Mouse (Mus musculus) heart, embryonic 13.5 days (tissue): ENCODE data around the gene Trank1. TPM values are rescaled to one million over a fixed set of nuclear protein-coding genes. Genes with fewer than 3 reads are reported as not detected.
A peak's percentile ranks its signal among the peaks of the same experiment; 100 is the strongest.

Experiments used
- ATAC-seq: fragments of 200-750 bp; cut with Nextera tagmentation; 2 replicates; pipeline ENCODE4 v1.8.0; 2017; ENCODE audit warnings: moderate TSS enrichment; ENCODE audit not compliant: insufficient number of reproducible peaks, low FRiP score, low TSS enrichment; ENCODE audit errors: extremely low read depth
- H3K27ac ChIP-seq: fragments of 300-500 bp; sonication (generic); replicated peaks from 2 replicates; pipeline ENCODE4 v1.5.1; 2015; ENCODE audit warnings: moderate library complexity, mild to moderate bottlenecking, inconsistent platforms
- H3K27me3 ChIP-seq: fragments of 300-500 bp; sonication (generic); replicated peaks from 2 replicates; pipeline ENCODE4 v1.6.1; 2015; ENCODE audit warnings: mild to moderate bottlenecking, inconsistent platforms
- H3K36me3 ChIP-seq: fragments of 300-500 bp; sonication (generic); 2 replicates; pipeline ENCODE4 v1.6.1; 2015; ENCODE audit warnings: mild to moderate bottlenecking, inconsistent platforms
- H3K4me1 ChIP-seq: fragments of 300-500 bp; sonication (generic); 2 replicates; pipeline ENCODE4 v1.6.1; 2015; ENCODE audit warnings: inconsistent platforms
- H3K4me2 ChIP-seq: fragments of 300-500 bp; sonication (generic); 2 replicates; pipeline ENCODE4 v1.6.1; 2015; ENCODE audit warnings: inconsistent platforms, mild to moderate bottlenecking, moderate library complexity
- H3K4me3 ChIP-seq: fragments of 300-500 bp; sonication (generic); 2 replicates; pipeline ENCODE4 v1.5.1; 2015; ENCODE audit warnings: moderate library complexity, mild to moderate bottlenecking, inconsistent platforms
- H3K9ac ChIP-seq: fragments of 300-500 bp; sonication (generic); 2 replicates; pipeline ENCODE4 v1.6.1; 2015; ENCODE audit warnings: inconsistent platforms, mild to moderate bottlenecking, moderate library complexity
- H3K9me3 ChIP-seq: fragments of 300-500 bp; sonication (generic); 2 replicates; pipeline ENCODE4 v1.6.1; 2016; ENCODE audit warnings: inconsistent platforms
- WGBS: fragments of 180-500 bp; shearing (Covaris S2); methylation state at CpG from one replicate; pipeline ENCODE4 v1.1.7; 2015; ENCODE audit warnings: mixed read lengths; 5-methylcytosine and 5-hydroxymethylcytosine counted together
- polyA plus RNA-seq: library from polyadenylated mRNA; unstranded; fragments of >200 nt; fragmentation: Nextera tagmentation; extraction: Ambion mirVana; gene quantifications from 2 replicates; pipeline ENCODE4 v1.2.1, GENCODE M21; 2015

The Trank1 gene
- polyA plus RNA-seq, 1 experiment from 2014 or later = 0.24 TPM

DNA sequence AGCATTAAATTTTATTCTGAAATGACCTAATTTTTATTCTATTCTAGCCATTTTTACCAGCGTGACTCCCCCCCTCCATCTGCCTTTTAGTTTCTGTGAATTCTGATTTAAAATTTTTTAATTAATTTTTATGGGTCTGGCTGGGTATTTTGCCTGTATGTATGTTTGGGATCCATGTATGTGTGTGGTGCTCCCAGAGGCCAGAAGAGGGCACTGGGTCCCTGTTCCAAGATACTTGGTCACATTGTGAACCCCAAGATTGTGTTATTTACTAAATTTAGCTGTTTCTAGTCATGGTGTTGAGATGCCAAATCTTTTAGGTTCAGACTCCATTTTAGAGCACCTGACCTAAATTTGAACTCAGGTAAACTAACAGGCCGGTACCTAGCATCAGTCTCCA, 25.1 kb upstream of the Trank1 start:
- Histone ChIP-seq H3K27ac (no peak overlapping the region), H3K9me3 (no peaks in the 10 kb centered on the region), H3K4me3 (no peak overlapping the region), H3K4me1 (peaks cover 25% of the 10 kb centered on the region), H3K36me3 (no peaks in the 10 kb centered on the region), H3K9ac (no peak overlapping the region), H3K4me2 (no peak overlapping the region), H3K27me3 (no peaks in the 10 kb centered on the region)
- WGBS = 70% methylated on average over 2 of the region's 2 CpGs
- no peak for ATAC-seq

DNA sequence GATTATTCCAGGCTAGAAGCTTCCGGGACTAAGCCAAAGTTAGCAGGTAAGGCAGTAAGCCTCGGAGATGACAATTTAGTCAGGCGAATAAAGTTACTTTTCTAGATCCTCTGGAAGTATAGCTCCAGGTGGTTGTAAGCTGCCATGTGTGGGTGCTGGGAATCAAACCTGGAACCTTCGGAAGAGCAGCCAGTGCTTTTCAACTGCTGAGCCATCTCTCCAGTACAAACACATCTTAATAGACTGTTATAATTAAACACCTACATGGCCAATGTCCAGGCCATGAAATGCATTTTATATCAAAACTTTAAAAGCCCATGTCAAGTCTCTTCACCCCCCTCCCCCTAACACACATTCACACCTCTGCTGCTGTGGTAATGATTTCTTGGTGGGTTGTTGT, 23.6 kb upstream of the Trank1 start:
- ATAC-seq = no peak

DNA sequence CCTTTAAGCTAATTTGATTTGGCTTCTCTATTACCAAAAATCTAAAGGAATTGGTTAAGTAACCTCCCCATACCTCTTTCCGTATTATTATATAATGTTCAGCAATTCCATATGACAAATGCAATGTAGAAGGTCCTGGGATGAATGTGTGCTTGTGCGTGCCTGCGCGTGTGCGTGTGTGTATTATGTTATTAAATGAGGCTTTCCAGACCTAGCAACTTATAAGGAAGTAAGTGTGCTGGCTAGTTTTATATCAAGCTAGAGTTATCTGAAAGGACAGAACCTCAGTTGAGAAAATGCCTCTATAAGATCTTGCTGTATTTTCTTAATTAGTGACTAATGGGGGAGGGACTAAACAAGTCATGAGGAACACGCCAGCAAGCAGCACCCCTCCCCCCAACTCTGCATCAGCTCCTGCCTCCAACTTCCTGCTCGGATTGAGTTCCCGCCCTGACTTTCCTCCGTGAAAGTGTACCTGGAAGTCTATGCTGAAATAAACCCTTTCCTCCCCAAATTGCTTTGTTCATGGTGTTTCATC, 22.2 kb upstream of the Trank1 start:
- Histone ChIP-seq H3K4me1 (peaks cover 17% of the 10 kb centered on the region), H3K9ac (peak overlapping the region; percentile 8; the same call in 1 of the 2 replicates), H3K27ac (peak overlapping the region; percentile 26; the same call in 1 of the 2 replicates), H3K36me3 (no peaks in the 10 kb centered on the region), H3K4me3 (peak overlapping the region; percentile 23; the same call in 1 of the 2 replicates), H3K4me2 (peak overlapping the region; percentile 56), H3K9me3 (no peaks in the 10 kb centered on the region), H3K27me3 (no peaks in the 10 kb centered on the region)
- 50% methylated on average over 9 of the region's 9 CpGs for WGBS
- ATAC-seq = no peak

More for the DNA sequence above, 23.6 kb upstream of the Trank1 start:
- Histone ChIP-seq H3K27me3 (no peaks in the 10 kb centered on the region), H3K36me3 (no peaks in the 10 kb centered on the region), H3K4me2 (no peak overlapping the region), H3K9ac (no peak overlapping the region), H3K9me3 (no peaks in the 10 kb centered on the region), H3K4me1 (peaks cover 17% of the 10 kb centered on the region), H3K4me3 (no peak overlapping the region), H3K27ac (no peak overlapping the region)
- 79% methylated on average over 4 of the region's 4 CpGs for WGBS

DNA sequence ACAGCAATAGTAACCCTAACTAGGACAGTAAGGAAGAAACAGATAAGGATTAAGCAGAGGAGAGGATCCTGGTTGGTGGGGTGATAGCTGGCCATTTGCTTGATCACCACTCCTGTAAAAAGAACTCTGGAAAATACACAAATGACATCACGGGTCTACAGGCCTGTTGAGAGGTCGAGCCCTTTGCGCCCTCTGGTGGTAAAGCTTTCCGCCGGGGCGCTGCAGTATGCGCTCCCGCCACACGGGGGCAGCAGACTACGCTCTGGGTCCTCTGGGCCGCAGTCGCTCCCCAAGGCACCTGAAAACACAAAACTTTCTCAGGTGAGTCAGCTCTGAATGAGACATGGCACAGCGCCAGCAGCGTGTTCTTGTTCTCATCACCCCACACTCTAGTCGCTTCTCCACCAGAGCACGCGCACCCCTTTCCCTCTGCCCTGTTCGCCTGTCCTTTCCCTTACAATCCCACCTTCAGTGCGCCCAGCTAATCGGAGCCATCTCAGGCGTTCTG, 21.7 kb upstream of the Trank1 start:
- Histone ChIP-seq H3K4me3 (peak overlapping the region; percentile 23; the same call in 1 of the 2 replicates), H3K36me3 (no peaks in the 10 kb centered on the region), H3K27me3 (no peaks in the 10 kb centered on the region), H3K4me2 (peak overlapping the region; percentile 56), H3K4me1 (peaks cover 17% of the 10 kb centered on the region), H3K9me3 (no peaks in the 10 kb centered on the region), H3K9ac (peak overlapping the region; percentile 8; the same call in 1 of the 2 replicates), H3K27ac (peak overlapping the region; percentile 26; the same call in 1 of the 2 replicates)
- ATAC-seq = peak; percentile 31; the same call in 1 of the 2 replicates
- WGBS = 13% methylated on average over 21 of the region's 21 CpGs

DNA sequence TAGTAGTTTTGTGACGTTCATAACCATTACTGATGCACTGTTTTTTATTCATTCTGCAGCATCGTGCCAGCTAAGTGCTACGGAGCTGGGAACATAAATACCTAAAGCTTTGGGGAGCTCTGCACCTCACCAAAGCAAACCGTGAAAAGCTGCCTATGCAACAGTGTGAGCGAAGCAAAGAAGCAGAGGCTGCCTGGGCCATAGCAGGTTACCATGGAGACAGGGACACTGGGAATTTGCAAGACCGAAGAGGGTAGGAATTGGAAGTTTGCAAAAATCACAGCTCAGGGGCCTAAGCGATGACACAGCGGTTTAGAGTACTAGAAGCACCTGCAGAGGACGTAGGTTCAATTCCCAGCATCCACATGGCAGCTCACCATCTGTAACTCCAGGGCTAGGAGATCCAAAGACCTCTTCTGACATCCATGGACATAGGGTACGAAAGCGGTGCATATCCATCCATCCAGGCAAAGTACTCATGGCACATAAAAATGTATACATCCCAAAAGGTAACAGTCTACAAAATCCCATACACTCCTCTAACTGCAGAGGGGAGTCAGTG, 20.9 kb upstream of the Trank1 start:
- no peak overlapping the region for H3K4me3 ChIP-seq
- H3K4me2 ChIP-seq = no peak overlapping the region
- H3K4me1 ChIP-seq = peaks cover 14% of the 10 kb centered on the region
- no peaks in the 10 kb centered on the region for H3K36me3 ChIP-seq
- WGBS = 71% methylated on average over 11 of the region's 11 CpGs
- no peaks in the 10 kb centered on the region for H3K27me3 ChIP-seq
- no peak overlapping the region for H3K27ac ChIP-seq
- H3K9me3 ChIP-seq = no peaks in the 10 kb centered on the region
- no peak for ATAC-seq
- H3K9ac ChIP-seq = no peak overlapping the region

DNA sequence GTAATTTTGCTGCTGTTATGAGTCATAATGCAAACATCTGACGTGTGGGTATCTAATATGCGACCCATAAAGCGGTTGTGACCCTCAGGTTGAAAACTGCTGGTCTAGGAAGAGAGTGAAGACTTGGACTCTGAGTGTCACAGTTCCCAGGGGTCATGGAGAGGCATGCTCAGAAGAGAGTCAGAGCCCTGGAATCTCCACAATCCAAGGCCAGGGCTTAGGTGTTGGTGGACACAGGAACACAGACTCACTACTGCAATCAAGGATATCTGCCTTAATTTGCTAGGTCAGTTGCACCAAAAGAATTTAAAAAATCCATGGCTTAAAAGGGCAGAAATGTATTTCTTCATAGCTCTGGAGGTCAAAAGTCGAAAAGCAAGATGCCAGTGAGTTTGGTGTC, 18.3 kb upstream of the Trank1 start:
- no peak overlapping the region for H3K4me3 ChIP-seq
- H3K36me3 ChIP-seq = no peaks in the 10 kb centered on the region
- H3K27ac ChIP-seq = no peak overlapping the region
- H3K9ac ChIP-seq = no peak overlapping the region
- 75% methylated on average over 4 of the region's 4 CpGs for WGBS
- 0 out of 2 replicates have a peak, but pooled peaks cover 8% of the 10 kb centered on the region for H3K4me1 ChIP-seq
- no peaks in the 10 kb centered on the region for H3K27me3 ChIP-seq
- no peaks in the 10 kb centered on the region for H3K9me3 ChIP-seq
- no peak overlapping the region for H3K4me2 ChIP-seq
- no peak for ATAC-seq

DNA sequence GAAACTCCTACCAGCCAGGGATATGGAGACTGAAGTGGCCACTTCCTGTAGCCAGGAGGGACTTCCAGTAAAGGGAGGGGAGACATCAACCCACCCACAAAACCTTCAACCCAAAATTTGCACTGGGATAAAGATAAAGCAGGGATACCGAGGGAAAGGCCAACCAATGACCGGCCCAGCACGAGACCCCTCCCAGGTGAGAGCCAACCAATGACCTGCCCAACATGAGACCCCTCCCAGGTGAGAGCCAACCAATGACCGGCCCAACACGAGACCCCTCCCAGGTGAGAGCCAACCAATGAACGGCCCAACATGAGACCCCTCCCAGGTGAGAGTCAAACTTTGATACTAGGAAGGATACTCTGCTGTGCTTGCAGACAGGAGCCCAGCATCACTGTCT, 16.6 kb upstream of the Trank1 start:
- Histone ChIP-seq H3K27ac (no peak overlapping the region), H3K27me3 (no peaks in the 10 kb centered on the region), H3K9ac (no peak overlapping the region), H3K4me3 (no peak overlapping the region), H3K4me2 (no peak overlapping the region), H3K4me1 (0 out of 2 replicates have a peak, but pooled peaks cover 3% of the 10 kb centered on the region), H3K36me3 (no peaks in the 10 kb centered on the region), H3K9me3 (no peaks in the 10 kb centered on the region)
- ATAC-seq = no peak
- WGBS = 83% methylated on average over 6 of the region's 6 CpGs

DNA sequence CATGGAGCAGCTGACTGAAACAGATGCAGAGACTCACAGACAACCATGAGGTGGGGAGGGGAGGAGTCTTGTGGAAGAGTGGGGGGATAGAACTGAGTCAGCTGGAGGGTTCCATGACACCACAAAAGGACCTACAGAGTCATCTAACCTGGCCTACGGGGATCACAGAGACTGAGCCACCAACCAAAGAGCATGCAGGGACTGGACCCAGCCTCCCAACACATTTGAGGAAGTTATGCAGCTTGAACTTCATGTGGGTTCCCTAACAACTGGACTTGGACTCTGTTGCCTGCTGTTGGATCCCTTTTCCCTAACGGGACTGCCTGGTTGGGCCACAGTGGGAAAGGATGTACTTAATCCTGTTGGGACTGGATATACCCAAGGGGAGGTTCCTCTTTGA, 16.2 kb upstream of the Trank1 start:
- no peak overlapping the region for H3K27ac ChIP-seq
- H3K27me3 ChIP-seq = no peaks in the 10 kb centered on the region
- no peak overlapping the region for H3K9ac ChIP-seq
- no peaks in the 10 kb centered on the region for H3K36me3 ChIP-seq
- no peak for ATAC-seq
- H3K4me1 ChIP-seq = no peaks in the 10 kb centered on the region
- H3K9me3 ChIP-seq = no peaks in the 10 kb centered on the region
- H3K4me3 ChIP-seq = no peak overlapping the region
- WGBS = 66% methylated on average over 2 of the region's 2 CpGs
- no peak overlapping the region for H3K4me2 ChIP-seq

DNA sequence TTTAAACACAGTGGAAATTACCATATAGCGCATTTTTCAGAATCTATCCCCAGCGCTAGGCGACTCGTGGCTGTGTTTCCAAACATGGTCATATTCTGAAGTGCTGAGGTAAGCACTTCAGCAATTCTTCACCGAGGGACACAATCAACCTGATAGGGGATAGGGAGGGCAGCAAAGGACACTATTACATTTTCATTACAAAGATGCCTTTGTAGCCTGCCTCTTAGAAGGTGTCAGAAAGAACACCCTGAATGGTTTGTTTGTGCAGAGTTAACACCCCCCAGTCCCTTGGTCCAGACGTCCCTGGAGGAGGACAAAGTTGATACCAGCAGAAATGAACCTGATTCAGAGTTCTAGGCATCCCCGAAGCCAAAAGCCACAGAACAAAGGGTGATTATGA, 15.1 kb upstream of the Trank1 start:
- no peaks in the 10 kb centered on the region for H3K4me1 ChIP-seq
- ATAC-seq = no peak
- WGBS = 68% methylated on average over 7 of the region's 7 CpGs
- H3K4me2 ChIP-seq = no peak overlapping the region
- no peak overlapping the region for H3K9ac ChIP-seq
- no peaks in the 10 kb centered on the region for H3K27me3 ChIP-seq
- H3K36me3 ChIP-seq = no peaks in the 10 kb centered on the region
- no peak overlapping the region for H3K4me3 ChIP-seq
- H3K27ac ChIP-seq = no peak overlapping the region
- no peaks in the 10 kb centered on the region for H3K9me3 ChIP-seq

DNA sequence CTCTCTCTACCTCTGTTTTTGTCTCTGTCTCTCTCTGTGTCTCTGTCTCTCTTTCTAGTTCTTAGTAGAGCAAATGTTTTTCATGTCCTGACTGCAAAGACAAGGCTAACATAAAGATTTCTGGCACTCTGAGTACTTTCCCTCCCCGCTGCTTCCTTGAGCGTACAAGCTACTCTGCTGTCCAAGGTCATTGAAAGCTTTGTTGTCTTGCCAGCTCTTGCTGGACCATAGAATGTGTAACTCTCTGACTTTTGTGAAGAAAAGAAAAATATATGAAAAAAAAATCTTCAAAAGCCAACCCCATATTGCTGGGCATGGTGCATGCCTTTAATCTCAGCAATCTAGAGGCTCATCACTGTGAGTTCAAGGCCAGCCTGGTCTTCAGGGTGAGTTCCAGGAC, 12.9 kb upstream of the Trank1 start:
- Histone ChIP-seq H3K27ac (no peak overlapping the region), H3K9ac (no peak overlapping the region), H3K27me3 (no peaks in the 10 kb centered on the region), H3K36me3 (no peaks in the 10 kb centered on the region), H3K4me3 (no peak overlapping the region), H3K9me3 (no peaks in the 10 kb centered on the region), H3K4me1 (no peaks in the 10 kb centered on the region), H3K4me2 (no peak overlapping the region)
- no peak for ATAC-seq
- 63% methylated on average over 2 of the region's 2 CpGs for WGBS

DNA sequence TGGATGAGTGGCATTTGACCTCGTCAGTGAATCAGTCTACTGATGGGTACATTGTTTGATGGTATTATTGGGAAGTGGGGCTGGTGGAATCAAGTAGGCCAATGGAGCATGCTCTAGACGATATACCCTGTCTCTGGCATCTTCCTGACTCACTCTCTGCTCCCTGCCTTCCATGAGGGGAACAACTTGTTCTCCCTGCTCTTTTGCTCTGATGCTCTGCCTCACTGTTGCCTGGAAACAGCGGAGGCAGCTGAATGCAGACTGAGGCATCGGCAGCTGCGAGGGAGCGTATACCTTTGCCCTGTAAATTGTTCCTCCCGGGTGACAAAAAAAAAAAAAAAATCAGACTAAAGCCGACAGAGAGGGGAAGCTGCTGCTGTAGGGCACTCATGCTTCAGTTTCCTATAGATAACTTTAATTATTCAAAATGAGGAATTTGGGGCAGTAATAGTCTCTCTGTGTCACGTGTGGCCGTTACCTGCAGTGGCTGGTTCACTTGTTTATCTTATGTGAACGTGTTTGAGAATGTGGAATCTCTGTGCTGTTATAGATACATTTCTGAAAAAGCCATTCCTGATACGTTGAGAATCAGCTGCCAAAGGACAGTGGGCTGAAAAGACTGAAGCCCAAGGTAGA, 9.2 kb upstream of the Trank1 start:
- H3K27me3 ChIP-seq = no peaks in the 10 kb centered on the region
- H3K9me3 ChIP-seq = no peaks in the 10 kb centered on the region
- no peaks in the 10 kb centered on the region for H3K4me1 ChIP-seq
- no peak overlapping the region for H3K27ac ChIP-seq
- ATAC-seq = no peak
- WGBS = 66% methylated on average over 12 of the region's 12 CpGs
- H3K4me2 ChIP-seq = no peak overlapping the region
- no peak overlapping the region for H3K4me3 ChIP-seq
- no peak overlapping the region for H3K9ac ChIP-seq
- H3K36me3 ChIP-seq = no peaks in the 10 kb centered on the region
